In genomic region chr11:6157119-6157518, GRCm38 (mm10) we compare ENCODE assay signal across 24 mouse cellular contexts. TPM values are rescaled to one million over a fixed set of nuclear protein-coding genes. Genes with fewer than 3 reads are reported as not detected.
DNase-seq lines count a peak whose midpoint lies in the region; ATAC-seq and TF ChIP-seq lines count a peak whose summit lies in the region.
"Had no signal": no experiment of that assay in that cellular context is flagged by ENCODE, and none has a peak within 500 bp of the region (broad histone marks: within the 10 kb centered on the region; RNA-seq: fewer than 3 reads in every experiment).

No protein-coding gene starts in this region.

- H3K36me3 ChIP-seq in forebrain, embryonic 11.5 days (ENCODE audit: control insufficient read depth, insufficient read depth, low read length): no peaks in the 10 kb centered on the region
- H3K36me3 ChIP-seq: embryonic facial prominence, embryonic 15.5 days; forebrain, embryonic 15.5 days; hindbrain, embryonic 13.5 days; liver, embryonic 12.5 days; midbrain, embryonic 12.5 days; neural tube, embryonic 12.5 days had no signal

- DNase-seq in heart, adult 11 months: peak; percentile 92
- DNase-seq in heart, adult 9 months (ENCODE audit: low spot score in 2 of 2): no peak
- DNase-seq in left cerebral cortex, postnatal 4 days: peak; percentile 35
- no peak for DNase-seq in left cerebral cortex, adult 2 months (ENCODE audit: extremely low spot score in 1 of 2, low spot score in 2 of 2)
- DNase-seq in cerebellum, adult 11 months: peak; percentile 76
- DNase-seq in cerebellum, adult 9-11 months: peak; percentile 90
- no peak for DNase-seq in forebrain, embryonic 11.5 days (ENCODE audit: low spot score)
- no peak for DNase-seq in adrenal gland, postnatal 36 days
- DNase-seq: adrenal gland, postnatal 14 days; kidney, adult 9 months; kidney, postnatal 14 days; lung, adult 18-20 months; right cerebral cortex, postnatal 25 days; thymus, postnatal 25 days had no signal

- H3K9me3 ChIP-seq in forebrain, embryonic 11.5 days (ENCODE audit: control insufficient read depth, low read length): no peaks in the 10 kb centered on the region
- H3K9me3 ChIP-seq: embryonic facial prominence, embryonic 15.5 days; forebrain, embryonic 15.5 days; hindbrain, embryonic 13.5 days; liver, embryonic 12.5 days; midbrain, embryonic 12.5 days; neural tube, embryonic 12.5 days had no signal

- H3K27ac ChIP-seq in left cerebral cortex, adult 2 months: no peak overlapping the region
- H3K27ac ChIP-seq in forebrain, embryonic 11.5 days (ENCODE audit: low read depth, low read length): no peak overlapping the region
- H3K27ac ChIP-seq: embryonic facial prominence, embryonic 15.5 days; forebrain, embryonic 15.5 days; heart, adult 2 months; liver, embryonic 12.5 days; midbrain, embryonic 12.5 days; neural tube, embryonic 12.5 days had no signal

- TF ChIP-seq CTCF in left cerebral cortex, adult 2 months (IDR thresholded peaks at IDR 0.05): no peak

- no peak for ATAC-seq in forebrain, embryonic 11.5 days (replicated peaks; ENCODE audit: low FRiP score)
- ATAC-seq: forebrain, embryonic 15.5 days; intestine, embryonic 16.5 days; liver, embryonic 12.5 days had no signal

- 93% methylated on average over 5 of the region's 5 CpGs for WGBS in forebrain, embryonic 11.5 days

- H3K27me3 ChIP-seq in forebrain, embryonic 11.5 days (ENCODE audit: control insufficient read depth, insufficient read depth, low read length): no peaks in the 10 kb centered on the region
- H3K27me3 ChIP-seq: embryonic facial prominence, embryonic 15.5 days; forebrain, embryonic 15.5 days; hindbrain, embryonic 13.5 days; liver, embryonic 12.5 days; midbrain, embryonic 12.5 days; neural tube, embryonic 12.5 days had no signal

- no peak overlapping the region for H3K4me3 ChIP-seq in left cerebral cortex, adult 2 months
- no peak overlapping the region for H3K4me3 ChIP-seq in forebrain, embryonic 11.5 days (ENCODE audit: low read depth, low read length)
- H3K4me3 ChIP-seq: embryonic facial prominence, embryonic 15.5 days; forebrain, embryonic 15.5 days; heart, adult 2 months; hindbrain, embryonic 13.5 days; liver, embryonic 12.5 days; midbrain, embryonic 12.5 days; neural tube, embryonic 12.5 days had no signal

- no peak overlapping the region for H3K9ac ChIP-seq in forebrain, embryonic 11.5 days (ENCODE audit: low read length)
- H3K9ac ChIP-seq: embryonic facial prominence, embryonic 15.5 days; forebrain, embryonic 15.5 days; hindbrain, embryonic 13.5 days; liver, embryonic 12.5 days; midbrain, embryonic 12.5 days; neural tube, embryonic 12.5 days had no signal

- no peaks in the 10 kb centered on the region for H3K4me1 ChIP-seq in forebrain, embryonic 11.5 days (replicated peaks; ENCODE audit: control insufficient read depth, insufficient read depth, low read length)

- no peak overlapping the region for H3K4me2 ChIP-seq in forebrain, embryonic 11.5 days (ENCODE audit: low read depth, low read length, severe bottlenecking)
- H3K4me2 ChIP-seq: embryonic facial prominence, embryonic 15.5 days; forebrain, embryonic 15.5 days; hindbrain, embryonic 13.5 days; liver, embryonic 12.5 days; midbrain, embryonic 12.5 days; neural tube, embryonic 12.5 days had no signal

- intact Hi-C loops in left cerebral cortex, postnatal 4 days (cut with DNase I): no loop called here
- intact Hi-C loops in left cerebral cortex, adult 2 months (cut with DNase I): no loop called here

RNA-seq across cellular contexts. Expression of gene A730071L15Rik, which starts 42.7 kb away (rescaled TPM):
- total RNA-seq in left cerebral cortex, postnatal 4 days (2021): under 1 TPM in 1 of 2 experiments, not detected in 1; 0.24 TPM
- total RNA-seq in left cerebral cortex, adult 2 months (2021): under 1 TPM in 1 of 2 experiments, not detected in 1; 0.56 TPM
- 0.55 and 0.72 TPM in 2 replicates for polyA plus RNA-seq in forebrain, embryonic 11.5 days (2014; fragmentation: Nextera tagmentation; extraction: Ambion mirVana)
- under 1 TPM in 1 of 2 experiments, not detected in 1; 0.16 TPM for total RNA-seq in adrenal gland, postnatal 36 days (2021)
- total RNA-seq: adrenal gland, postnatal 14 days; gastrocnemius, adult 8-10 months; heart, adult 2 months; layer of hippocampus, adult 18-20 months had no signal
- polyA plus RNA-seq: heart, adult 2 months had no signal

RNA-seq across cellular contexts. Expression of gene Nudcd3, which starts 43.1 kb away (rescaled TPM):
- total RNA-seq in left cerebral cortex, postnatal 4 days (2021): 100 to 1,000 TPM; 109 to 117 TPM
- total RNA-seq in left cerebral cortex, adult 2 months (2021): 100 to 1,000 TPM; 120 to 125 TPM
- polyA plus RNA-seq in forebrain, embryonic 11.5 days (2014; fragmentation: Nextera tagmentation; extraction: Ambion mirVana): 47.9 and 55.1 TPM in 2 replicates
- total RNA-seq in adrenal gland, postnatal 36 days (2021): 10 to 100 TPM; 55.4 to 64.7 TPM

Comparison
In these comparisons a context has a peak if more than half of its experiments do, and no peak if none do; other contexts are left out.
1. DNase-seq: peak in heart, adult 11 months (single experiment), left cerebral cortex, postnatal 4 days (single experiment), cerebellum, adult 11 months (single experiment) and cerebellum, adult 9-11 months (single experiment); none in heart, adult 9 months (0 of 2), left cerebral cortex, adult 2 months (0 of 2), forebrain, embryonic 11.5 days (single experiment) and adrenal gland, postnatal 36 days (0 of 2).